Mouse (Mus musculus): ENCODE data around the gene Cux2. TPM values are rescaled to one million over a fixed set of nuclear protein-coding genes. Genes with fewer than 3 reads are reported as not detected.

Cux2 gene
- polyA plus RNA-seq, 2 experiments, result 3.0 to 6.1 TPM

DNA sequence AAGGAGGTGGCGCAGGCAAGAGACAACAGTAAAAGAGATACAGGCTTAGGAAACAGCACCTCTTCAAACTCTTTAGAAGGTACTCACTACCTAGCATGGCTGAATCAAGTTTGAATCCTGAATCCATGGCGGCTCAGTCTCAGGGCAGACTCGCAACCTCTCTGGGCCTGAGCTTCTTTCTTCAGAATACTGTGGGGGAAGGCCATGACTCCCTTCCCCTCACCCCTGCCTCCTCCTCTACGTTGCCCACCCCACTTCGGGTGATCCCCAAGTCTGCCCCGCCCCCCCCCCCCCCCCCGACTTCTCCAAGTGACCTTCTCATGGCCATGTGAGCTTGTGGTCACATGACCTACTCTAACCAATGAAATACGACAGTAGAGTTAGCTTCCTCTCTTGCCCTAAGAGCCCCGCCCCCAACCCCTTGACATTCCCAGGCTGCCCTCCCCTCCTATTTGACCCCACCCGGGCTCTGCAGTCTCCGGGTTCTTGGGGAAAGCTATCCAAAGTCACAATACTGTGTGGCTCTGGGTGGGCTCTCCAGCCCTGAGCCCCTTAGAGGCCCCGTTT lies 10.9 kb upstream of the Cux2 start:
- ATAC-seq (ENCODE audit: low FRiP score, low read depth) (peak; percentile 19; the same call in 1 of the 2 replicates), DNase-seq (ENCODE audit: low spot score) (no peak)
- Histone ChIP-seq H3K4me3 (replicated peaks; ENCODE audit: low read length) (no peak overlapping the region), H3K9me3 (ENCODE audit: control insufficient read depth, low read length) (no peaks in the 10 kb centered on the region), H3K9ac (ENCODE audit: low read depth, low read length, severe bottlenecking) (no peak overlapping the region), H3K4me2 (replicated peaks; ENCODE audit: low read depth, low read length, severe bottlenecking) (no peak overlapping the region), H3K27me3 (ENCODE audit: control insufficient read depth, insufficient read depth, low read length) (no peaks in the 10 kb centered on the region), H3K4me1 (ENCODE audit: control insufficient read depth, insufficient read depth, low read length) (no peaks in the 10 kb centered on the region), H3K27ac (replicated peaks; ENCODE audit: low read depth, low read length) (no peak overlapping the region), H3K36me3 (ENCODE audit: control insufficient read depth, insufficient read depth, low read length) (no peaks in the 10 kb centered on the region)
- TF ChIP-seq POLR2A (IDR thresholded peaks at IDR 0.05; ENCODE audit: borderline replicate concordance, extremely low read depth, insufficient read depth, insufficient read length), result no peak
- WGBS, result 29% methylated on average over 9 of the region's 12 CpGs

DNA sequence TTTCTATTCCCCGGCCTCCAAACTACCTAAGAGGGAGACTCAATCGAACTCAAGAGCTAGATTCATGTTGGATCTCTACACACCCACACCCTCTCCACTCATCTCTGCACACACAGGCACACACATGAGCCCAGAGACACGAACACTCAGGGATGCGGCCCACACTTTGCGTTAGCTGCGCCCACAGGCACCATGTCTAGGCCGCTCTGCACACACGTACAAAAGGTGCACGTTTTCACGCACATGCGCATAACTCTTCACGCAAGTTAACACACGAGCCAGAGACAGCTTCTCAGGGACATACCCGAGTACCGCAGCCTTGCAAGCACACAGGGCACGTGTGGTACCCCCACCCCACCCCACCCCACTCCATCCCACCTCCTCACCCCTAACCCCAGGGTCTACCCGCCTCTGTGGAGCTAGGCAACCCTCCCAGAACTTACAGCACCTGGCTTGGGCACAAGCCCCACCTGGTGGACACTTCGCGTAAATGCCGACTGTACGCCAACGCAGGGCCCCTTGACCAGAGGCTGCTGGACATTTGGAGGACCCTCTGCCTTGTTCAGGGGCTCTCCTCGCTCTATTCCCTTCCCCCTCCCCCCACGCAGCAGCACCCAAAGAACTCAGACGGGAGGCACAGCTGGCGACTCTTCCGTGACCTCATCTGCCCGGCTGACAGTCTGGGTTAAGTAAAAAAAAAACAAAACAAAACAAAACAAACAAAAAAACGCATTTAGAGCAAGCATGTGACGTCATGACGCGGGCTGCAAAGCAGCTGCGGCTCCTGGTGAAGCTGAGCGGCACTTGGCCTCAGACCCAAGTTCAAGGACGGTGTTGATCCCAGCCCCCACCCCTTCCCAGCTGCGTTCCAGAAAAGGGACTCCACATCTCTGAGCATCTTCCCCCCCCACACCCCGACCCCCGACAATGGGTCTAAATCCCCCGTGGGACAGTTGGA lies 9.4 kb upstream of the Cux2 start:
- H3K9me3 ChIP-seq (ENCODE audit: control insufficient read depth, low read length), result no peaks in the 10 kb centered on the region
- no peaks in the 10 kb centered on the region for H3K36me3 ChIP-seq (ENCODE audit: control insufficient read depth, insufficient read depth, low read length)
- no peak overlapping the region for H3K27ac ChIP-seq (replicated peaks; ENCODE audit: low read depth, low read length)
- DNase-seq (ENCODE audit: low spot score) (peak; percentile 77), ATAC-seq (ENCODE audit: low FRiP score, low read depth) (no peak)
- H3K4me2 ChIP-seq (replicated peaks; ENCODE audit: low read depth, low read length, severe bottlenecking), result peak overlapping the region; percentile 41
- no peak overlapping the region for H3K9ac ChIP-seq (ENCODE audit: low read depth, low read length, severe bottlenecking)
- H3K27me3 ChIP-seq (ENCODE audit: control insufficient read depth, insufficient read depth, low read length), result 0 out of 2 replicates have a peak, but pooled peaks cover under 1% of the 10 kb centered on the region
- peak overlapping the region; percentile 19 for H3K4me3 ChIP-seq (replicated peaks; ENCODE audit: low read length)
- H3K4me1 ChIP-seq (ENCODE audit: control insufficient read depth, insufficient read depth, low read length), result no peaks in the 10 kb centered on the region
- no peak for TF ChIP-seq POLR2A (IDR thresholded peaks at IDR 0.05; ENCODE audit: borderline replicate concordance, extremely low read depth, insufficient read depth, insufficient read length)
- 27% methylated on average over 39 of the region's 39 CpGs for WGBS

DNA sequence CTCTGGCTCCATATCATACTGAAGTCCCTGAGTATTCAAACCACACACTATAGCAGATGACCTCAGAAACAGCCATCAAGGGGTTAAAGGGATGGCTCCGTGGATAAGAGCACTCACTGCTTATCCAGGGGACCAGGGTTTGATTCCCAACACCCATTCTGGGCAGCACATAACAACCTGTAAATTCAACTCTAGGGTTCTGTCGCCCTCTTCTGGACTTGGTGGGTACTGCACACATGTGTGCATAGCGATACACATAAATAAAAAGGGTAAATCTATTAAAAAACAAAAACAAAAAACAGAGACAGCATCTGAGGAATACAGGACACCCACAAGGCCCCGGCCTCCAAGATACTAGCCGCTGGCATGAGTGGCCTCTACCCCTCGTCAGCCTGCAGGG lies 7.7 kb upstream of the Cux2 start:
- WGBS, result 74% methylated on average over 6 of the region's 6 CpGs
- H3K9me3 ChIP-seq (ENCODE audit: control insufficient read depth, low read length), result no peaks in the 10 kb centered on the region
- no peak overlapping the region for H3K4me3 ChIP-seq (replicated peaks; ENCODE audit: low read length)
- TF ChIP-seq POLR2A (IDR thresholded peaks at IDR 0.05; ENCODE audit: borderline replicate concordance, extremely low read depth, insufficient read depth, insufficient read length), result no peak
- H3K27me3 ChIP-seq (ENCODE audit: control insufficient read depth, insufficient read depth, low read length), result 0 out of 2 replicates have a peak, but pooled peaks cover 5% of the 10 kb centered on the region
- no peak overlapping the region for H3K4me2 ChIP-seq (replicated peaks; ENCODE audit: low read depth, low read length, severe bottlenecking)
- no peak for DNase-seq (ENCODE audit: low spot score)
- no peak overlapping the region for H3K27ac ChIP-seq (replicated peaks; ENCODE audit: low read depth, low read length)
- 0 out of 2 replicates have a peak, but pooled peaks cover 5% of the 10 kb centered on the region for H3K4me1 ChIP-seq (ENCODE audit: control insufficient read depth, insufficient read depth, low read length)
- no peak for ATAC-seq (ENCODE audit: low FRiP score, low read depth)
- H3K36me3 ChIP-seq (ENCODE audit: control insufficient read depth, insufficient read depth, low read length), result no peaks in the 10 kb centered on the region
- H3K9ac ChIP-seq (ENCODE audit: low read depth, low read length, severe bottlenecking), result no peak overlapping the region

DNA sequence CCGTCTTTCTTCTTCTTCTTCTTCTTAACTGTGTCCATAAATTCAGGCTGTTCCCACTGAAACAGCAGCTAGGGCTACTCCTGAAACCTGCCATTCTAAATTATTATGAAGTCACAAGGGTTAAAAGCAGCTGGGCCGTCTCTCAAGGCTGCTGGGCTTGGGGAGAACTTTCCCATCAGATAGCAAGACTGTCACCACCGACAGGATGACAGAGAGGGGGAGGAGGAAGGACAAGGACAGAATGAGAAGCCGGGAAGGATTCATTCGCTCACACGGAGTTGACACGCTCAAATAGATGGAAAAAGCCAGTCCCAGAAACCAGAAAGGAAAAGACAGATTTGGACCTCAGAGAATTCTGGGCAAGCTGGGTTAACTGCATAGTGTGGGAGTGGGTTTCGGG lies 6.7 kb upstream of the Cux2 start:
- H3K9ac ChIP-seq (ENCODE audit: low read depth, low read length, severe bottlenecking), result no peak overlapping the region
- ATAC-seq (ENCODE audit: low FRiP score, low read depth) (no peak), DNase-seq (ENCODE audit: low spot score) (no peak)
- H3K4me2 ChIP-seq (replicated peaks; ENCODE audit: low read depth, low read length, severe bottlenecking), result no peak overlapping the region
- no peak for TF ChIP-seq POLR2A (IDR thresholded peaks at IDR 0.05; ENCODE audit: borderline replicate concordance, extremely low read depth, insufficient read depth, insufficient read length)
- no peak overlapping the region for H3K4me3 ChIP-seq (replicated peaks; ENCODE audit: low read length)
- H3K9me3 ChIP-seq (ENCODE audit: control insufficient read depth, low read length), result no peaks in the 10 kb centered on the region
- H3K27me3 ChIP-seq (ENCODE audit: control insufficient read depth, insufficient read depth, low read length), result 0 out of 2 replicates have a peak, but pooled peaks cover 5% of the 10 kb centered on the region
- 0 out of 2 replicates have a peak, but pooled peaks cover 5% of the 10 kb centered on the region for H3K4me1 ChIP-seq (ENCODE audit: control insufficient read depth, insufficient read depth, low read length)
- WGBS, result 73% methylated on average over 8 of the region's 8 CpGs
- no peaks in the 10 kb centered on the region for H3K36me3 ChIP-seq (ENCODE audit: control insufficient read depth, insufficient read depth, low read length)
- no peak overlapping the region for H3K27ac ChIP-seq (replicated peaks; ENCODE audit: low read depth, low read length)

DNA sequence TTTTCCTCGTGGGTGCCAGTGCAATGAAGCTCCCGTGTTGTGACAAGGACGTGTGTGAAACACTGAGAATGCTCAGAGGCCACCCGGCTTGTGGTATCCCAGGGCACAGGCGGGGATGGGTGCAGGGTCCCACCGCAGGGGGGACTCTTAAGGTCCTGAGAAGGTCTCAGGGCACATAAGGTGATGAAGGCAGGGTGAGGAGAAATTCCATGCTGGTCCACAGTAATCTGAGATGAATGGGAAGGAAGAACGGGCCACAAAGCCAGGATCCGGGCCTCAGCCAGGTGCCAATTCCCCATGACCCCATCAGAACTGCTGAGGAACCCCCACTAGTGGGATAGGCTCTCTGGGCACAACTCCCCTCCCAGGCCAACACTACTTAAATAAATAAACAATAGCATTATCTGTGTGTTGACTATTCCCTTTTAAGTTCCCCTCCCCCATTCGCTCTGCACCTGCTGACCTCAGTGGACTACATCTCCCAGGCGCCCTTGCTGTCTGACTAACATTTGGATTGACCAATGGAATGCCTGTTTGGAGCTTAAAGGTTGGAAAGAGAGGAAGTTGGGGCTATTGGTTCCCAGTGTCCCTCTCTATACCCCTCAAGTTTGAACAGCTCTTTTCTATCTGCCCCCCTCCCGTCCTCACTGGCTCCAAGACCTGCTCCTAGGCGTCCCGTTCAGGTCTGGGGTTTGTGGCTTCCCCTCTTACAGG lies 4.4 kb upstream of the Cux2 start:
- no peak for TF ChIP-seq POLR2A (IDR thresholded peaks at IDR 0.05; ENCODE audit: borderline replicate concordance, extremely low read depth, insufficient read depth, insufficient read length)
- peak overlapping the region; percentile 29 for H3K4me2 ChIP-seq (replicated peaks; ENCODE audit: low read depth, low read length, severe bottlenecking)
- no peak overlapping the region for H3K27ac ChIP-seq (replicated peaks; ENCODE audit: low read depth, low read length)
- no peaks in the 10 kb centered on the region for H3K9me3 ChIP-seq (ENCODE audit: control insufficient read depth, low read length)
- H3K27me3 ChIP-seq (ENCODE audit: control insufficient read depth, insufficient read depth, low read length), result peaks cover 11% of the 10 kb centered on the region
- no peak overlapping the region for H3K9ac ChIP-seq (ENCODE audit: low read depth, low read length, severe bottlenecking)
- no peak; the same call in 1 of the 2 replicates for ATAC-seq (ENCODE audit: low FRiP score, low read depth)
- WGBS, result 40% methylated on average over 13 of the region's 13 CpGs
- 0 out of 2 replicates have a peak overlapping the region, but pooled peaks have one; percentile 7 for H3K4me3 ChIP-seq (replicated peaks; ENCODE audit: low read length)
- DNase-seq (ENCODE audit: low spot score), result peak; percentile 43
- H3K4me1 ChIP-seq (ENCODE audit: control insufficient read depth, insufficient read depth, low read length), result peaks cover 14% of the 10 kb centered on the region
- H3K36me3 ChIP-seq (ENCODE audit: control insufficient read depth, insufficient read depth, low read length), result no peaks in the 10 kb centered on the region
